Mouse (Mus musculus) layer of hippocampus, adult 9-11 months (tissue): ENCODE data around the gene Spop.

Source experiments
- DNase-seq: peaks from one replicate; pipeline ENCODE4 v3.0.0; 2022

The Spop gene

DNA sequence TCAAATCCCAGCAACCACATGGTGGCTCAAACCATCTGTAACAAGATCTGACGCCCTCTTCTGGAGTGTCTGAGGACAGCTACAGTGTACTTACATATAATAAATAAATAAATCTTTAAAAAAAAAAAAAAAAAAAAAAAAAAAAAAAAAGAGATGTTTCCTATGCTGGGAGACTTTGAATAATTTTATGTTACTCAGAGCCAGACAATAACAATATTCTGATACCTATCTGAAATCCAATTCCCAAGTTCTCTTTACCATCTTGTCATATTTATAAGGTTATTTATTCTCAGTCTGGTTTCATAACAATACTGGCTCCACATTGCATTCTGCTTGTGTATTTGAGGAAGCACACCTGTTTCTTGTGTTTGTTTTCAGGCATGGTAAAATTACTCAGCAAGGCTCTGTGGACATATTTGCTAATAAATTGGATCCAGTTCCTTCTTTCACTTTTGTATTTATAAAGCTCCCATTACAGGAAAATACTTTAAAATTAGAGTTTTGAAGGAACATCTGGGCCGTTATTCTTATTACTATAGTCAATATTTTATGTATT is 7.1 kb downstream of the Spop start:
- DNase-seq, result no peak

DNA sequence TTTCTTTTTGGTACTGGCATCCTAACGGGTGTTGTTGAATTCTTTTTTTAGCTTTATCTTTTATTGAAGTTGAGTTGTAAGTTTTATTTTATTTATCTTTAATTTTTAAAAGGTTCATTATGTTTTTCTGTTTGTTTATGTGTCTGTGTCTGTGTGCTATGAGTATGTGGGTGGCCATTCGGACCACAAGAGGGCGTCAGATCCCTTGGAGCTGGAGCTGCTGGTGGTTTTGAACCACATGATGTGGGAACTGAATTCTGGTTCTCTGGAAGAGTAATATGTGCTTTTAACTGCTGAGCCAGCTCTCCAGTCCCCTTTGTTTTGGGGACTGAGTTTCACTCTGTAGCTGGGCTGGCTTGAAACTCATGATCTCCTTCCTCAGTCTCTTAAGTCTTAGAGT is 9.6 kb downstream of the Spop start:
- DNase-seq, result no peak

DNA sequence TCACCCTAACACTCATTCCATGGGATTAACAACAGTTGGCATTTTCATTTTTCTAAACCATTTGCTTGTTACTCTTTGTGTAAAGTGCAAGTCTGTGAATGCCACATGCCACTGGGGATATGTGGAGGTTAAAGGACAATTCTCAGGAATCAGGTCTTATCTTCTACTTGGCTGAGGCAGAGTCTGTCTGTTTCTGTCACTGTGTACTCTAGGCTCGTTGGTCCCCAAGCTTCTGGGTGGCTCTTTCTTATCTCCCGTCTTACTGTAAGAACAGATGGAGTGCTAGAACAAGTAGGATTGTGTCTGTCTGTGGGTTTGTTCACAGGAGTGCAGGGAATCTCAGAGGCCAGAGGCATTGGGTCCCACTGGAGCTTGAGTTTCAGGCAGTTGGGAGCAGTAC is 17.5 kb downstream of the Spop start:
- no peak for DNase-seq

DNA sequence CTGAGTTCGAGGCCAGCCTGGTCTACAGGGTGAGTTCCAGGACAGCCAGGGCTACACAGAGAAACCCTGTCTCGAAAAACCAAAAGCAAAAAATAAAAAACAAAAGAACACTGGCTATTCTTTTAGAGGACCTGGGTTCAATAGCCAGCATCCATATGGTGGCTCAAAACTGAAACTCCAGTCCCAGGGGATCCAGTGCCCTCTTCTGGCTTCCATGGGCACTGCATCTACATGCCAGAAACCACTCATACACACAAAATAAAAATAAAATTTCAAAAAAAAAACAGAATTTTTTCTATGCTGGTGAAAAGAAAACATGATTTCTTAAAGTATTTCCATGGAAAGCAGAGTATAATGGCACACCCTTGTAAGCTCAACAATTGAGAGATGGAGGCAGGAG is 18.3 kb downstream of the Spop start:
- no peak for DNase-seq

DNA sequence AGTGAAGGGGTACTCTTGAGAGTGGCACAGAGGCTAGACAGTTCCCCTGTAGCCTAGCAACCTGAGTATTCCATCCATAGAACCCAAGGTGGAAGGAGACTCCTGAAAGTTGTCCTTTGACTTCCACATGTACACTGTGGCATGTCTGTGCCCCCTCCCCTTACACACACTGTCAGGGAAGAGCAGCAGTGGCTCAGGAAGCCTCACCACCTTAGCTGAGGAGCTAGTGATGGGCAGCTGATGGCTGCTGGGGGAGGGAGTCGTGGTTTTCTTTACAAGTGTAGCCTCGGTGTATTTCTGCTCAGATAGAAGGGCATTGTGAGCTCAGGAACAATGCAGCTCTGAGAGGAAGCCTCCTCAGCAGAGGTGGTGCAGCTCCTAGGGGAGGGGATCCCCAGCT is 31.5 kb downstream of the Spop start:
- no peak for DNase-seq

DNA sequence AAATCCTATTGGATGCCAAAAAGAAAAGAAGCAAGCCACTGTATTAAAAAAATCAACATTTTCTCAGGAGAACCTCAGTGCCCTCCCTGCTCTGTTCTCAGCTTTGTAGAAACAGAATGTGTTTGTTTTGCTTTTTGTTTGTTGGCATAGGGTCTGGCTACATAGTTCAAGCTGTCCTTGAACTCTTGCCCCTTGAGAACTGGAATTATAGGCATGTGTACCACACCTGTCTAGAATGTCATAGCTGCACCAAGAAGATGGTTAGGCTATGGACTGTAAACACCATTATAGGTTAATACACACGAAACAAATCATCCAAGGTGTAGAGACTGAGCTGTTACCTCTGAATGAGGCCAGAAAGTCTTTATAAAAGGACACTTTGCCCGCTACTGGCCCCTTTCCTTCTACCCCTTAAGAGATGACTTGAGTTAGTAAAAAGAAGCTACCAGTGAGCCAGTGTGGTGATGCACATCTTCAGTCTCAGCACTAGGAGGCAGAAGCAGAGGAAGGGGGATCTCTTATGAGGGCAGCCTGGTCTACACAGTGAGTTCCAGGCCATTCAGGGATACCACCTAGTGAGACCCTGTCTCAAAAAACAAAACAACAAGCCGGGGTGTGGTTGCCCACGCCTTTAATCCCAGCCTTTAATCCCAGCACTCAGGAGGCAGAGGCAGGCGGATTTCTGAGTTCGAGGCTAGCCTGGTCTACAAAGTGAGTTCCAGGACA is 32.9 kb downstream of the Spop start:
- DNase-seq, result no peak

DNA sequence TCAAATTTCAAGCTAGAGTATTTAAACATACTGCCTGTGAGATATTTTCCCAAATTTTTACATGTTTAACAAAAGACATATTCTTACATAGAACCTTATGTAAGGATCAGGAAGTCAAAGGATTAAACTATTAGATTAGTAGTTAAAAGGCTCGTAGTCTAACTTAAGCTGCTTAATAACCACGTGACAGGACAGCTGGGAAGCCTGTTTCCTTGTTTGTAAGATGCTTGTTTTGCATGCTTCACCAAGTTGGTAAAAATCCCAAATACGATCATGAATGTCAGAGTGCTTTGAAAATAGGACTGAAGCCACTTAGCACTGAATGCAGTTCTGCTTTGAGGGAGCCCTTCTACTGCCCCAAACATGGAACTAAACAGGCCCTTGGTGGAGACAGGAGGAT is 34.5 kb downstream of the Spop start:
- DNase-seq, result no peak

DNA sequence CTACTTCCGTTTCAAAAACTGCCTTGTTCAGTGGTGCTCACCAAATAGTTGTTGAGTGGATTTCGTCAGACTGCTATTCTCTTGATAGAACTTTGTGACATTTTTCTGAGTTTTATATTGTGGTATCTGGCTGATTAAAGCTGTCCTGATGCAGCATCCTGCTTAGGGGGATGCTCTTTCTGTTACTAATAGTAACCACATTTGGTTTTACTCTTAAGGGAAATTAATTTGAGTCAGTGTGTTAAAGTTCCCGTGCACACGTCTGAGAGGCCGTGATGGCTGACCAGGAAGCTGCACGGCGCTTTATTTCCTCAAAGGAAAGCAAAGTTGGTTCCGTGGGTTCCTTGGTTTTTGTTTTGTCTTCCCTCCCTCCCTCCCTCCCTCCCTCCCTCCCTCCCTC is 41.5 kb downstream of the Spop start:
- no peak for DNase-seq

DNA sequence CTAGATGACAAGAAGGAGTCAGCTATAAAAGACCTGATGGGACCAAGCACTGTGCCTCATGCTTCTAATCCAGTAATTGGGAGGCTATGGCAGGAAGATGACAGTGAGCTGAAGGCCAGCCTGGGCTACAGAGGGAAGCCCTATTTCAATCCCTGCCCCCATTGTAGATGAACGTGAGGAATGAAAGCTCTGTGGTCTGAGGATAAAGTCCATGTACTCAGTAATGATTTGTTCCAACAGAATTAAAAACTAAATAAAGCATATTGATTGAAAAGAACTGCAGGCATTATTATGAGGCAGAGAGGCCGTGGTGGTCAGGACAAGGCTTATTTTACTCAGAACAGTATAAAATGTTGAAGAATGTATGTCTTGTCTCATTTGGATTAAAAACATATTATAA is 47.0 kb downstream of the Spop start:
- DNase-seq, result no peak

DNA sequence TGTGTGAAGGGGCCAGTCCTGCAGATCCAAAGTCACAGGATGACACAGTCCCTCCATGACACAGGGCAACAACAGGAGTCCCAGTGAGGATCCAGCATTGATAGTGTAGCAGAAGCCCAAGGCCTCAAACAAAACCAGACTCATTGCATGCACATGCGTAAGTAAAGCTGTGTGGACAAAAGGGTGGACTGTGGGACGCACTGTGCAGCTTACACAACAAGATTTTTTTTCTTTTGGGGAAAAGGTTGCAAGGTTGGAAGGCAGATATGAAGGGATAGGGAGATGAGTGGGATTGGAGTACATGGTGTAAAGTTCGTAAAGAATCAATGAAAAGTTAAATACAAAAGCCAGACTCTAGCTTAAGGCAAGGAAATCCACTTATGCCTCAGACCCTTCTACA is 48.3 kb downstream of the Spop start:
- no peak for DNase-seq

DNA sequence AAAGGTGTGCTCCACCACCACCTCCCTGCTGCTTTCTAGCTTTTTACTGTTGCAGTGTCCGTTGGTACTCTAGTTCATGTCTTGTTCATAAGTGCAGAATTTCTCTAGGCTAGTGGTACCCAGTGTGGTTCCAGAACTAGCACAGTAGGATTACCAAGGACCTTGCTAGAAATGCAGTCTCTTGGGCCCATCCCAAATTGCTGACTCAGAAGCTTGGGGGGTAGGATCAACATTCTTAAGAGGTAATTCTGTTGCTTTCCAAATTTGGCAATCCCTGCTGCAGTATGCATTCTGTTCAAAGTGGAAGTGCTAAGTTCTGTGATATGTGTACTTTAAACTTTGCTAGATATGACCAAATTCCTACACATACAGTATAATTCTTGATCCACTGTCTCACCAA is 53.9 kb downstream of the Spop start:
- DNase-seq, result no peak

DNA sequence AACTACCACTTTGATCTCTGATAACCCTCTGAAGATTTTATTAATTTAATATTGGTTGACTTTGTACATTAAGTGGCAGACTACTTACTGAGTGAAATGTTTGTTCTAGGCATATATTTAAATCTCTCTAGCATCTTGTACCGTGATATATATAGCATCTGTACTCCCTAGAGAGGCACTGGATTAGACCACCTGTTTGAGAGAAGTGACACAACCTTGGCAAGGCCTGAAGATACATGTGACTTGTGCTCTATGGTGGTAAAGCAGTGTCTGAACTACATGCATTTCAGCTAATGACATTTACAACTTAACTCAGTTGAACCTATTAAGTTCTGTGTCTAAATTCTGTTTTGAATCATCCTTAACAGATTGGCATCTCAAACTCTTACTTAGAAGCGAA is 59.1 kb downstream of the Spop start:
- DNase-seq, result no peak

DNA sequence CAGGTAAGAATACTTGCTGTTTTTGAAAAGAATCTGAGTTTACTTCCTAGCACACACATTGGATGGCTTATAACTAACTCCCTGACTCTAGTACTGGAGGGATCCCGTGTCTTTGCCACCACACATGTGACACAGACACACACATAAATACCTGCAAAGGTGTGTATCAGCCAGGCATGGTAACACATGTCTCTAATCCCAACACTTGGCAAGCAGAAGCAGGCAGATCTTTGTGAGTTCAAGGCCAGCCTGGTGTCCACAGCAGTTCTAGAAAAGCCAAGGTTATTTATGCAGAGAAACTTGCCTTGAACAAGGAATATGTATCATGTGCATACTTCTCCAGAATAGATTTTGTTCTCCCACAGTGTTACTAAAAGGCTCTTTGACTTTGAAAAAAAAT is 59.6 kb downstream of the Spop start:
- no peak for DNase-seq

DNA sequence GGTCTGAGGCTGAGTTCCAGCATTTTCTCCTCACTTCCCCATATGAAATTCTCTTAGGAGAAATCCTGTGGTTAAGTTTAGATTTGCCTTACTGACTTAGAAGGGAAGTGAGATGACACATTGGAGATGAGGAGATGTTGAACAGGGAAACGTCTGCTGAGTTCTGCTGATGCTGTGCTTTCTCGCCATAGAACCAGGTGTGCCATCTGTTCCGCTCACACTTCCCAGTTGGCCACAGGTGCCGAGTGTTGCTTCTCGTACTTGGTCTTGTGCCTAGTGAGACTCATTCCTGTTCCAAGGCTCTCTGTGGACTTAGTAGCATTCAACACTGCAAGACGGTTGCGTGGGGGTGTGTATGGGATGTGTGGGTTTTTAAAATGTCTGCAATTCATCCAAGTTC is 62.4 kb downstream of the Spop start:
- peak; percentile 85 for DNase-seq

DNA sequence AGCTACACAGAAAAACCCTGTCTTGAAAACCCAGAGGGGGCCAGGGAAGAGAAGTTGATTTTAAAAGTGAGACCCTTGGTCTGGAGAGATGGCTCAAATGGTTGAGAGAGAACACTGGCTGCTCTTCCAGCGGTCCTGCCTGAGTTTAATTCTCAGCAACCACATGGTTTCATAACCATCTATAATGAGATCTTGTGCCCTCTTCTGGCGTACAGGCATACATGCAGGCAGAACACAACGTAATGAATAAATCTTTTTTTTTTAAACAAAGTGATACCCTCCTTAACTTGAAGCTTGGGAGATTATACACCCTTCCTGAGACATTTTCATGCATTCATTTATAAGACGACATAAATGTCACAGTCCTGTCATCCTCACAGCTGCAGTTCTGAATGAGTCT is 65.6 kb downstream of the Spop start:
- no peak for DNase-seq

DNA sequence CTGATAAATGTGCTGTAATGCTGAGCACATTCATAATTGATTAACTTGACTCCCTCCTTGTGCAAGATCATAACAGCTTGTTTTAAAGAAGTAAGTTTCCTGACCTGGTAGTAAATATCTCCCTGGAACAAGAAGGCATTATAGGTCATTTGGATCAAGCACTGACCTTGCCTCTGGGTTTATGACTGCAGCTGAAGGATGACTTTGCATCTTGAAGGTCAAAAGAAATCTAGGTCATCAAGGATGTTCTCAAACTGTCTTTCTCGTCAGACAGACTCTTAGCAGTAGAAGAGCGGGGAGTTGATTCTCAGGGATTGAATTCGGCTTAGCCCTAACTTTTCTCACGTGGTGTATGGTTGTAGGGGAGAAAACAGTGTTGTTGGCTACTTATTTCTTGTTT is 66.8 kb downstream of the Spop start:
- DNase-seq, result no peak

DNA sequence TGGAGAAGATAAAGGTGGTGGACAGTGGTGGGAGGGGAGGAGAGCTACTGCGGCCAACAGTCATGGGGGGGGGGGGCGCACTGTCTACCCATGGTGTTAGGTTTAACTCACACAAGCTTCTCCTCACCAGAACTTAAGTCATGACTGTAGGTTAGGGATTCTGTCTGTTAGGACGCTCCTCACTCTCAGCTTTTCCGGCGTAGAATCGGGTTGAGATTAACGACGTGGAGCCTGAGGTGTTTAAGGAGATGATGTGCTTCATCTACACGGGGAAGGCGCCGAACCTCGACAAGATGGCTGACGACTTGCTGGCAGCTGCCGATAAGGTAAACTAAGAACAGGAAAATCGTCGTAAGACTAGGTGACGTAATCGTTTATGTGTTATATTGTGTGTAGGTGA is 71.8 kb downstream of the Spop start:
- no peak for DNase-seq

DNA sequence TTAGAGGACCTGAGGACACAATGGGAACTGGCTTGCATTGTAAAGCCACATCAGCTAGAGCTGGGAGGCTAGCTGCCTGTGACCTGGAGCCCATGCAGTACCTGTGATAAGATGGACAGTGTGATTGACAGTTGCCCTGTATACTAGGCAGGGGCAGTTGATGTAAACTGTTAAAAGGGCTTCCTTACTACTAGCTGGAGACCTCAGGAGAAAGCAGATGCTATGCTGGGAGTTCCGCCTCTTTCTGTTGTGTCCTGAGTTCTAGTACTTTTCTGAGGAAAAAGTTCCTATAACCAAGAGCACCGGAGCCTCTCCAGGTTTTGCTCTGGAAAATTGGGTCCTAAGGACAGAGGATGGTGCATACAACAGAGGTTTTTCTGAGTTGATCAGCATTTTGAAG is 73.4 kb downstream of the Spop start:
- DNase-seq, result no peak

DNA sequence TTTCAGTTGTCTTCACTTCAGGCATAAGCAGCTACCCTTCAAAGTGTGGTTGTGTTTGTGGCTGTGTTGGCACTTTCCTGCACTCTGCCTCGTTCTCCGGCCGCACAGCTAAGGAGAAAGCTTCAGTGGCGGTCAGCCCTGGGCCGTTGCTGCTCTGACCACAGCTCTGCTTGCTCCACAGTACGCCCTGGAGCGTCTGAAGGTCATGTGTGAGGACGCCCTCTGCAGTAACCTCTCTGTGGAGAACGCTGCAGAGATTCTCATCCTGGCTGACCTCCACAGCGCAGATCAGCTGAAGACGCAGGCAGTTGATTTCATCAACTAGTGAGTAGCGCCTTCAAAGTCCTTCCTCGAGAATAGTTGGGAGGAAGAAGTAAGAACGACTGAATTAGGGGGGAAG is 76.2 kb downstream of the Spop start:
- no peak for DNase-seq

DNA sequence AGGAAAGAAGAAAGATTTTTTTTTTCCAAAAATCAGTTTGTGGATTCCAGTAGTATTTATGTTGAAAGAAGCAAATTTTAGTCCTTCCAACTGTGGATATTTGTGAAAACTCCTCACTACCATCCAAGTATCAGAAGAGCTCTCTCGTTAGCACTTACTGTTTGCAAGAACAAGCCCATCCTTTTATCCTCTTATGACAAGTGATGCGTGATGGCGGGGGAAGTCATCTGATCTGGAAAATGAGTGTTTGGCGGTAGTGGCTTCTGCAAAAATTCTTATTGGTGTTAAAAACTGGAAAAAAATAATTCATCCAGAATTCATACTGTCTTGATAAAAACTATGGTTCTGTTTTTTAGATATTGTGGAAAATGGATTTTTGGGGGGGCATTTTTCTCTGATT is 78.4 kb downstream of the Spop start:
- DNase-seq, result no peak

DNA sequence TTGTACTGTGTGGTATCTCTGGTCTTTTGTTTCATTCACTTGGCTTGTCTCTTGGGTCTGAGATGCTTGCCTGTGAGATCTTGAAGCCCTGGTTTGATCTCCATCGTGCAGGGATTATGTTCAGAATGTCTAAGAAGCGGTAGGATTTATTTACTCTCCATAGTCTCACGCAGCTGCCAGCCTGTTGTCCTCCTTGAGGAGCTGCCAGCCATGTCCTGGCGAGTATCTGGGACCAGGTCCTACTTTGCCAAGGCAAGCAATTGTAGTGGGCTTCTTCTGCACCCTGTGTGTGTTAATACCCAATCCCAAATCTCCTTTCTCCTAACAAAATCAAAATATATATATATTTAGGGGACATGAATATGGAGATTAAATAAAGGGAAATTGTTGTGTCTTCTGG is 79.1 kb downstream of the Spop start:
- DNase-seq, result no peak

DNA sequence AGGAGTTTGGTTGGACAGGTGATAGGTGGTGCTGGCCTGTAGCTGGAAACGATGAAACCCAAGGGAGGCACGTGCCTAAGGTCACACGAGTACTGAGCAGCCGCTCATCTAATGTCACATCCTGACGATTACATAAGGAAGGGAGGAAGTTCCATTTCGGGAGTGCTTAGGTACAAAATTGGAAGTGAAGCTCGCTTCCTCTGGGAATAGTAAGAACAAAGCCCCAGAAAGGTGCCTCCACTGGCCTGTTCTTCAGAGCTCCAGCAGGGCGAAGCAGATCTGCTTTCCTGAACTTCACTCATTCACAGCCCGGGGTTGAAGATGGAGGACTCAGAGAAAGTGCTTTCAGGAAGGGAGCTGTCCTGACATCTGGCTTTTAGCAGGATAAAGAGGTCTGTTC is 80.1 kb downstream of the Spop start:
- DNase-seq, result no peak

DNA sequence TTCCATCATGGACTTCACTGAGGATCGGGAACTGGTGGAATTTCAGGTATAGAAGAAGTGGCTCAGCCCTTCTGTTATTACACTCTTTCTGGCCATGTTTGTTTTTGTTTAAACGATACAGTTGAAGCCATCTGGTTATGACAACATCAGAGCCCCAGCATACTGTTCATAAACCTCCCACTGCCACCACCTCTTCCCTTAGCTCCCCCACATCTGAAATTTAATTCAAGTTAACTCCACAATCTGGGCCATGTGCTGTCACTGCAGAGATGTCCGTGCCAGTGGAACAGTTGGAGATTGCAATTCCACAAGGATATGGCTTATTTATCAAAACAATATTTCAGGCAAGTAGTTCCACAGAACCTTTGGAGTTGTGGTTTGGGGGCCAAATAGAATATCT is 80.5 kb downstream of the Spop start:
- peak; percentile 67 for DNase-seq

DNA sequence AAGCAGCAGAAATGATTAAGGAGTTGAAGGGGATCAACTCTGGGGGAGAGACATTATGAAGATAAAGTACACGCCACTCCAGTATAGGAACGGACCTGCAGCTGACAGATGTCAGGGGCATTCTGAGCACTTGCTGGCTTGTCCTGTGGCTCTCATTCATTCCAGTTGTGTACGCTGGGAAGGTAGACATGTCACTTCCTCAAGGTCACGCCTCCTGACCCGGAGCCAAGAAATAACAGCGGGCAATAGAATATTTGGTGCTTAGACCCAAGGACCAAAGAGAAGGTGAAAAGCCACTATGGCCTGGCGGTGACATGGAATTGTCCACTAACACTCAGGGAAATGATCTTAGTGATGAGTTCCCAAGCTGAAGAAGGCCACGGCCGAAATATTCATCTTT is 82.0 kb downstream of the Spop start:
- no peak for DNase-seq

DNA sequence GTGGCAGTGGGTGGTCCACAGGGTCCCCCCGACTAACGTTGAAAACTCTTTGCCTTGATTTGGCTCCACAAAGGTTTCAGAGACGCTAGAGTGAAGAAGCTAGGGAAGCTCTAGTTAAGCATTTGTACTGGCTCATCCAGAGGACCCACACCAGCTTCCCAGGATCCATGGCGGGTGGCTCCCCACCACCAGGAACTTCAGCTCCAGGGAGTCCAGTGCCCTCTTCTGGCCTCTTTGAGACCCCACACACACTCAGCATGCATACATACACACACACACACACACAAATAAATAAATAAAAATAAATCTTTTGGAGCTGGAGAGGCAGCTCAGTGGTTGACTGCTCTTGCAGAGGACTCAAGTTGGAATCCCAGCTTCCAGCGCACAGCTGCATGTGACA is 84.0 kb downstream of the Spop start:
- no peak for DNase-seq

DNA sequence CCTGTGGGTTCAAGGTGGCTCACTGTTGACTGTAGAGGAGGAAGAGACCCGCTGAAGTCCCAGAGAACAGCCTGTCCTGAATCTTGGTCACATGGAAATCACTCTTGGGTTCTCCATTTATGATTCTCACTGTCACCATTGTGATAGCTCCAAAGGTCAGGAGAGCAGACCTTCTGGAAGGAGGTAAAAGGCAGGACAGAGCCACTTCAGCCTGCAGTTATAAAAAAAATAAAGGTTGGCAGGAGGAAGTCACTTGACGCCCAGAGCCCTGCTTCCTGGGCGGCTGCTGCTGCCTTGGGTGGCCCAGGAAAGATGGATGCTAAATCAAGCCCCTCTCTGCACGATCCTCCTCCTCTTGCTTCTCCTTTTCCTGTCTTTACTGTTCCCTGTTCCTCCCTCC is 86.5 kb downstream of the Spop start:
- no peak for DNase-seq
